Mouse (Mus musculus) intestine, postnatal 0 days (tissue): ENCODE results near the gene Rhou. TPM values are rescaled to one million over a fixed set of nuclear protein-coding genes. Genes with fewer than 3 reads are reported as not detected.

Source experiments
- ATAC-seq: fragments of 200-750 bp; cut with Nextera tagmentation; 2 replicates; pipeline ENCODE4 v1.8.0; 2017; ENCODE audit warnings: mild to moderate bottlenecking, moderate TSS enrichment, moderate library complexity
- H3K27ac ChIP-seq: fragments of 300-500 bp; sonication (generic); 2 replicates; pipeline ENCODE4 v1.5.1; 2014; ENCODE audit warnings: mild to moderate bottlenecking, low read depth, low read length, moderate library complexity
- H3K27me3 ChIP-seq: fragments of 300-500 bp; sonication (generic); replicated peaks from 2 replicates; pipeline ENCODE4 v1.6.1; 2014; ENCODE audit warnings: low read length, mixed read lengths; ENCODE audit not compliant: control insufficient read depth, insufficient read depth
- H3K36me3 ChIP-seq: fragments of 300-500 bp; sonication (generic); 2 replicates; pipeline ENCODE4 v1.6.1; 2014; ENCODE audit warnings: mild to moderate bottlenecking, moderate library complexity; ENCODE audit not compliant: control insufficient read depth, insufficient read depth
- H3K4me1 ChIP-seq: fragments of 300-500 bp; sonication (generic); replicated peaks from 2 replicates; pipeline ENCODE4 v1.6.1; 2014; ENCODE audit warnings: antibody characterized with exemption, low read length, mixed read lengths; ENCODE audit not compliant: control insufficient read depth, insufficient read depth
- H3K4me2 ChIP-seq: fragments of 300-500 bp; sonication (generic); replicated peaks from 2 replicates; pipeline ENCODE4 v1.6.1; 2014; ENCODE audit warnings: low read depth, mild to moderate bottlenecking, moderate library complexity
- H3K4me3 ChIP-seq: fragments of 300-500 bp; sonication (generic); 2 replicates; pipeline ENCODE4 v1.5.1; 2014; ENCODE audit warnings: low read depth, low read length
- H3K9ac ChIP-seq: fragments of 300-500 bp; sonication (generic); 2 replicates; pipeline ENCODE4 v1.6.1; 2014; ENCODE audit warnings: mild to moderate bottlenecking, low read depth, low read length
- H3K9me3 ChIP-seq: fragments of 300-500 bp; sonication (generic); 2 replicates; pipeline ENCODE4 v1.6.1; 2016; ENCODE audit warnings: mixed run types; ENCODE audit not compliant: control insufficient read depth
- CTCF ChIP-seq: sonication (generic); IDR thresholded peaks from 2 replicates; pipeline ENCODE4 v1.5.1; 2016; ENCODE audit warnings: low read depth, mild to moderate bottlenecking, control low read depth, antibody characterized with exemption, moderate library complexity
- WGBS: fragments of 180-500 bp; shearing (Covaris S2); extraction: QIAGEN DNeasy Blood & Tissue Kit; methylation state at CpG from one replicate; pipeline ENCODE4 v1.1.7; 2014; 5-methylcytosine and 5-hydroxymethylcytosine counted together
- polyA plus RNA-seq: library from polyadenylated mRNA; unstranded; fragments of >200 nt; fragmentation: Nextera tagmentation; extraction: Ambion mirVana; gene quantifications from 2 replicates; pipeline ENCODE4 v1.2.1, GENCODE M21; 2015

Gene Rhou
- polyA plus RNA-seq, 1 experiment from 2014 or later, result 18.7 TPM

- no peak overlapping the region for H3K27ac ChIP-seq
- no peak overlapping the region for H3K9ac ChIP-seq
- H3K4me3 ChIP-seq, result no peak overlapping the region
- WGBS, result 20% methylated on average over 18 of the region's 18 CpGs
- no peaks in the 10 kb centered on the region for H3K36me3 ChIP-seq
- TF ChIP-seq CTCF, result no peak
- peak overlapping the region; percentile 44 for H3K4me2 ChIP-seq
- no peaks in the 10 kb centered on the region for H3K9me3 ChIP-seq
- peak; percentile 87 for ATAC-seq
- no peaks in the 10 kb centered on the region for H3K27me3 ChIP-seq
- peaks cover 8% of the 10 kb centered on the region; the same call in 1 of the 2 replicates for H3K4me1 ChIP-seq
Measured at GRCm38 (mm10) chr8:123682073-123682761, 28.5 kb downstream of the Rhou start.

- Histone ChIP-seq H3K9me3 (no peaks in the 10 kb centered on the region), H3K27ac (no peak overlapping the region), H3K9ac (no peak overlapping the region), H3K27me3 (no peaks in the 10 kb centered on the region), H3K4me3 (no peak overlapping the region), H3K36me3 (no peaks in the 10 kb centered on the region), H3K4me1 (peaks cover 8% of the 10 kb centered on the region; the same call in 1 of the 2 replicates), H3K4me2 (no peak overlapping the region)
- ATAC-seq, result no peak
- TF ChIP-seq CTCF, result no peak
- 42% methylated on average over 7 of the region's 7 CpGs for WGBS
Measured at GRCm38 (mm10) chr8:123683321-123683720, 29.6 kb downstream of the Rhou start.

GRCm38 (mm10) chr8:123684806-123685205 is 31.1 kb downstream of the Rhou start:
- Histone ChIP-seq H3K27me3 (no peaks in the 10 kb centered on the region), H3K27ac (peak overlapping the region; percentile 60; the same call in 1 of the 2 replicates), H3K9ac (no peak overlapping the region), H3K4me2 (no peak overlapping the region), H3K36me3 (no peaks in the 10 kb centered on the region), H3K4me1 (peaks cover 8% of the 10 kb centered on the region; the same call in 1 of the 2 replicates), H3K4me3 (no peak overlapping the region), H3K9me3 (no peaks in the 10 kb centered on the region)
- ATAC-seq, result no peak
- whole genome bisulfite sequencing, result 76% methylated on average over 7 of the region's 7 CpGs
- TF ChIP-seq CTCF, result no peak

GRCm38 (mm10) chr8:123685477-123685876 is 31.7 kb downstream of the Rhou start:
- no peak overlapping the region for H3K9ac ChIP-seq
- 69% methylated on average over 4 of the region's 4 CpGs for WGBS
- H3K4me3 ChIP-seq, result no peak overlapping the region
- H3K4me1 ChIP-seq, result peaks cover 8% of the 10 kb centered on the region; the same call in 1 of the 2 replicates
- ATAC-seq, result no peak
- no peak overlapping the region for H3K27ac ChIP-seq
- H3K27me3 ChIP-seq, result no peaks in the 10 kb centered on the region
- no peak overlapping the region for H3K4me2 ChIP-seq
- H3K36me3 ChIP-seq, result no peaks in the 10 kb centered on the region
- TF ChIP-seq CTCF, result no peak
- no peaks in the 10 kb centered on the region for H3K9me3 ChIP-seq

- Histone ChIP-seq H3K4me1 (peaks cover 5% of the 10 kb centered on the region; the same call in 1 of the 2 replicates), H3K9ac (no peak overlapping the region), H3K36me3 (no peaks in the 10 kb centered on the region), H3K9me3 (no peaks in the 10 kb centered on the region), H3K27me3 (no peaks in the 10 kb centered on the region), H3K4me2 (no peak overlapping the region), H3K4me3 (no peak overlapping the region), H3K27ac (no peak overlapping the region)
- no peak for ATAC-seq
- WGBS, result 33% methylated on average over 4 of the region's 4 CpGs
- TF ChIP-seq CTCF, result no peak
Measured at GRCm38 (mm10) chr8:123687826-123688225, 34.1 kb downstream of the Rhou start.

GRCm38 (mm10) chr8:123692165-123692962 is 38.6 kb downstream of the Rhou start:
- no peaks in the 10 kb centered on the region for H3K9me3 ChIP-seq
- no peak for ATAC-seq
- no peaks in the 10 kb centered on the region for H3K4me1 ChIP-seq
- H3K27ac ChIP-seq, result no peak overlapping the region
- H3K4me3 ChIP-seq, result no peak overlapping the region
- no peak overlapping the region for H3K9ac ChIP-seq
- no peak for TF ChIP-seq CTCF
- 81% methylated on average over 10 of the region's 10 CpGs for WGBS
- H3K36me3 ChIP-seq, result no peaks in the 10 kb centered on the region
- no peak overlapping the region for H3K4me2 ChIP-seq
- no peaks in the 10 kb centered on the region for H3K27me3 ChIP-seq
